Mouse (Mus musculus): ENCODE data around the gene Tmem212. TPM values are rescaled to one million over a fixed set of nuclear protein-coding genes. Genes with fewer than 3 reads are reported as not detected.
A peak's percentile ranks its signal among the peaks of the same experiment; 100 is the strongest.

The Tmem212 gene
- polyA plus RNA-seq, 1 experiment from 2014 or later = not detected

GRCm38 (mm10) chr3:27859161-27859561 is 37.0 kb downstream of the Tmem212 start:
- no peak overlapping the region for H3K9ac ChIP-seq (replicated peaks; ENCODE audit: low read depth, low read length)
- H3K9me3 ChIP-seq (ENCODE audit: control insufficient read depth, low read length) = no peaks in the 10 kb centered on the region
- no peak overlapping the region for H3K4me2 ChIP-seq (ENCODE audit: low read depth, low read length)
- 0 out of 2 replicates have a peak, but pooled peaks have one; percentile 29 for ATAC-seq (ENCODE audit: low read depth)
- WGBS = 11% methylated on average over 5 of the region's 5 CpGs
- no peak overlapping the region; the same call in 1 of the 2 replicates for H3K27ac ChIP-seq (ENCODE audit: low read depth, low read length)
- no peaks in the 10 kb centered on the region for H3K36me3 ChIP-seq (ENCODE audit: control insufficient read depth, insufficient read depth, low read length)
- H3K4me3 ChIP-seq (ENCODE audit: low read depth, low read length) = no peak overlapping the region
- no peaks in the 10 kb centered on the region for H3K27me3 ChIP-seq (ENCODE audit: control insufficient read depth, insufficient read depth, low read length)
- peaks cover 8% of the 10 kb centered on the region; the same call in 1 of the 2 replicates for H3K4me1 ChIP-seq (ENCODE audit: control insufficient read depth, insufficient read depth, low read length)

- H3K4me3 ChIP-seq (ENCODE audit: low read depth, low read length) = no peak overlapping the region
- H3K4me2 ChIP-seq (ENCODE audit: low read depth, low read length) = no peak overlapping the region
- H3K9ac ChIP-seq (replicated peaks; ENCODE audit: low read depth, low read length) = no peak overlapping the region
- 29% methylated on average over 5 of the region's 5 CpGs for WGBS
- peaks cover 11% of the 10 kb centered on the region; the same call in 1 of the 2 replicates for H3K4me1 ChIP-seq (ENCODE audit: control insufficient read depth, insufficient read depth, low read length)
- H3K27ac ChIP-seq (ENCODE audit: low read depth, low read length) = no peak overlapping the region
- H3K9me3 ChIP-seq (ENCODE audit: control insufficient read depth, low read length) = no peaks in the 10 kb centered on the region
- H3K36me3 ChIP-seq (ENCODE audit: control insufficient read depth, insufficient read depth, low read length) = no peaks in the 10 kb centered on the region
- H3K27me3 ChIP-seq (ENCODE audit: control insufficient read depth, insufficient read depth, low read length) = no peaks in the 10 kb centered on the region
- no peak for ATAC-seq (ENCODE audit: low read depth)
Observed at GRCm38 (mm10) chr3:27858441-27859115, 37.6 kb downstream of the Tmem212 start.

- Histone ChIP-seq H3K27ac (ENCODE audit: low read depth, low read length) (no peak overlapping the region), H3K4me2 (ENCODE audit: low read depth, low read length) (no peak overlapping the region), H3K9me3 (ENCODE audit: control insufficient read depth, low read length) (no peaks in the 10 kb centered on the region), H3K9ac (replicated peaks; ENCODE audit: low read depth, low read length) (no peak overlapping the region), H3K4me1 (ENCODE audit: control insufficient read depth, insufficient read depth, low read length) (0 out of 2 replicates have a peak, but pooled peaks cover 2% of the 10 kb centered on the region), H3K4me3 (ENCODE audit: low read depth, low read length) (no peak overlapping the region), H3K27me3 (ENCODE audit: control insufficient read depth, insufficient read depth, low read length) (no peaks in the 10 kb centered on the region), H3K36me3 (ENCODE audit: control insufficient read depth, insufficient read depth, low read length) (no peaks in the 10 kb centered on the region)
- no peak for ATAC-seq (ENCODE audit: low read depth)
- 91% methylated on average over 2 of the region's 2 CpGs for WGBS
Observed at GRCm38 (mm10) chr3:27856288-27856687, 39.9 kb downstream of the Tmem212 start.

GRCm38 (mm10) chr3:27854431-27855180 is 41.6 kb downstream of the Tmem212 start:
- WGBS = 53% methylated on average over 5 of the region's 5 CpGs
- Histone ChIP-seq H3K27me3 (ENCODE audit: control insufficient read depth, insufficient read depth, low read length) (no peaks in the 10 kb centered on the region), H3K27ac (ENCODE audit: low read depth, low read length) (no peak overlapping the region), H3K9ac (replicated peaks; ENCODE audit: low read depth, low read length) (no peak overlapping the region), H3K9me3 (ENCODE audit: control insufficient read depth, low read length) (no peaks in the 10 kb centered on the region), H3K4me3 (ENCODE audit: low read depth, low read length) (no peak overlapping the region), H3K4me1 (ENCODE audit: control insufficient read depth, insufficient read depth, low read length) (0 out of 2 replicates have a peak, but pooled peaks cover 2% of the 10 kb centered on the region), H3K4me2 (ENCODE audit: low read depth, low read length) (no peak overlapping the region), H3K36me3 (ENCODE audit: control insufficient read depth, insufficient read depth, low read length) (no peaks in the 10 kb centered on the region)
- ATAC-seq (ENCODE audit: low read depth) = peak; percentile 55; the same call in 1 of the 2 replicates

GRCm38 (mm10) chr3:27843266-27843665 is 52.9 kb downstream of the Tmem212 start:
- ATAC-seq (ENCODE audit: low read depth) = no peak
- Histone ChIP-seq H3K4me2 (ENCODE audit: low read depth, low read length) (no peak overlapping the region), H3K9me3 (ENCODE audit: control insufficient read depth, low read length) (no peaks in the 10 kb centered on the region), H3K36me3 (ENCODE audit: control insufficient read depth, insufficient read depth, low read length) (no peaks in the 10 kb centered on the region), H3K4me3 (ENCODE audit: low read depth, low read length) (no peak overlapping the region), H3K27me3 (ENCODE audit: control insufficient read depth, insufficient read depth, low read length) (no peaks in the 10 kb centered on the region), H3K27ac (ENCODE audit: low read depth, low read length) (no peak overlapping the region), H3K4me1 (ENCODE audit: control insufficient read depth, insufficient read depth, low read length) (no peaks in the 10 kb centered on the region), H3K9ac (replicated peaks; ENCODE audit: low read depth, low read length) (no peak overlapping the region)
- WGBS = 88% methylated on average over 5 of the region's 5 CpGs

- H3K36me3 ChIP-seq (ENCODE audit: control insufficient read depth, insufficient read depth, low read length) = no peaks in the 10 kb centered on the region
- no peak overlapping the region for H3K27ac ChIP-seq (ENCODE audit: low read depth, low read length)
- H3K4me3 ChIP-seq (ENCODE audit: low read depth, low read length) = no peak overlapping the region
- H3K9ac ChIP-seq (replicated peaks; ENCODE audit: low read depth, low read length) = no peak overlapping the region
- H3K9me3 ChIP-seq (ENCODE audit: control insufficient read depth, low read length) = no peaks in the 10 kb centered on the region
- H3K27me3 ChIP-seq (ENCODE audit: control insufficient read depth, insufficient read depth, low read length) = no peaks in the 10 kb centered on the region
- no peaks in the 10 kb centered on the region for H3K4me1 ChIP-seq (ENCODE audit: control insufficient read depth, insufficient read depth, low read length)
- ATAC-seq (ENCODE audit: low read depth) = no peak
- 77% methylated on average over 5 of the region's 5 CpGs for WGBS
- no peak overlapping the region for H3K4me2 ChIP-seq (ENCODE audit: low read depth, low read length)
Observed at GRCm38 (mm10) chr3:27842856-27843255, 53.3 kb downstream of the Tmem212 start.

GRCm38 (mm10) chr3:27840311-27840710 is 55.9 kb downstream of the Tmem212 start:
- Histone ChIP-seq H3K27me3 (ENCODE audit: control insufficient read depth, insufficient read depth, low read length) (no peaks in the 10 kb centered on the region), H3K9ac (replicated peaks; ENCODE audit: low read depth, low read length) (no peak overlapping the region), H3K4me2 (ENCODE audit: low read depth, low read length) (no peak overlapping the region), H3K9me3 (ENCODE audit: control insufficient read depth, low read length) (no peaks in the 10 kb centered on the region), H3K4me1 (ENCODE audit: control insufficient read depth, insufficient read depth, low read length) (no peaks in the 10 kb centered on the region), H3K4me3 (ENCODE audit: low read depth, low read length) (no peak overlapping the region), H3K36me3 (ENCODE audit: control insufficient read depth, insufficient read depth, low read length) (no peaks in the 10 kb centered on the region), H3K27ac (ENCODE audit: low read depth, low read length) (no peak overlapping the region)
- WGBS = 84% methylated on average over 9 of the region's 9 CpGs
- no peak for ATAC-seq (ENCODE audit: low read depth)

GRCm38 (mm10) chr3:27839795-27840194 is 56.4 kb downstream of the Tmem212 start:
- no peaks in the 10 kb centered on the region for H3K9me3 ChIP-seq (ENCODE audit: control insufficient read depth, low read length)
- H3K27me3 ChIP-seq (ENCODE audit: control insufficient read depth, insufficient read depth, low read length) = no peaks in the 10 kb centered on the region
- no peak overlapping the region for H3K9ac ChIP-seq (replicated peaks; ENCODE audit: low read depth, low read length)
- H3K36me3 ChIP-seq (ENCODE audit: control insufficient read depth, insufficient read depth, low read length) = no peaks in the 10 kb centered on the region
- no peak for ATAC-seq (ENCODE audit: low read depth)
- H3K27ac ChIP-seq (ENCODE audit: low read depth, low read length) = no peak overlapping the region
- H3K4me1 ChIP-seq (ENCODE audit: control insufficient read depth, insufficient read depth, low read length) = no peaks in the 10 kb centered on the region
- H3K4me2 ChIP-seq (ENCODE audit: low read depth, low read length) = no peak overlapping the region
- no peak overlapping the region for H3K4me3 ChIP-seq (ENCODE audit: low read depth, low read length)
- WGBS = 87% methylated on average over 3 of the region's 3 CpGs

- Histone ChIP-seq H3K4me3 (ENCODE audit: low read depth, low read length) (no peak overlapping the region), H3K36me3 (ENCODE audit: control insufficient read depth, insufficient read depth, low read length) (no peaks in the 10 kb centered on the region), H3K27ac (ENCODE audit: low read depth, low read length) (no peak overlapping the region), H3K4me2 (ENCODE audit: low read depth, low read length) (no peak overlapping the region), H3K4me1 (ENCODE audit: control insufficient read depth, insufficient read depth, low read length) (no peaks in the 10 kb centered on the region), H3K9ac (replicated peaks; ENCODE audit: low read depth, low read length) (no peak overlapping the region), H3K9me3 (ENCODE audit: control insufficient read depth, low read length) (no peaks in the 10 kb centered on the region), H3K27me3 (ENCODE audit: control insufficient read depth, insufficient read depth, low read length) (no peaks in the 10 kb centered on the region)
- no peak for ATAC-seq (ENCODE audit: low read depth)
- 94% methylated on average over 9 of the region's 9 CpGs for WGBS
Observed at GRCm38 (mm10) chr3:27839231-27839630, 56.9 kb downstream of the Tmem212 start.
